Mouse (Mus musculus) layer of hippocampus, adult 2 months (tissue): ENCODE results near the gene Tgfbi. TPM values are rescaled to one million over a fixed set of nuclear protein-coding genes. Genes with fewer than 3 reads are reported as not detected.

Experiments
- DNase-seq, 2 experiments: peaks; one replicate each; pipeline ENCODE4 v3.0.0; 2022; ENCODE audit warnings: low spot score in 2 of 2
- H3K27ac ChIP-seq: fragments of 200-600 bp; 2 replicates; pipeline ENCODE4 v1.8.1; 2022
- H3K4me3 ChIP-seq: fragments of 200-600 bp; 2 replicates; pipeline ENCODE4 v1.8.1; 2022; ENCODE audit warnings: mild to moderate bottlenecking
- CTCF ChIP-seq: fragments of 200-600 bp; conservative IDR thresholded peaks from 2 replicates; pipeline ENCODE4 v1.8.1; 2022; ENCODE audit warnings: antibody characterized with exemption, mild to moderate bottlenecking, moderate library complexity
- total RNA-seq, 2 experiments: library from RNA; stranded (reverse); gene quantifications; 2 replicates each; pipeline ENCODE4 v1.2.3; 2021

Gene Tgfbi
- total RNA-seq, 2 experiments from 2014 or later: 3.1 to 3.8 TPM

DNA sequence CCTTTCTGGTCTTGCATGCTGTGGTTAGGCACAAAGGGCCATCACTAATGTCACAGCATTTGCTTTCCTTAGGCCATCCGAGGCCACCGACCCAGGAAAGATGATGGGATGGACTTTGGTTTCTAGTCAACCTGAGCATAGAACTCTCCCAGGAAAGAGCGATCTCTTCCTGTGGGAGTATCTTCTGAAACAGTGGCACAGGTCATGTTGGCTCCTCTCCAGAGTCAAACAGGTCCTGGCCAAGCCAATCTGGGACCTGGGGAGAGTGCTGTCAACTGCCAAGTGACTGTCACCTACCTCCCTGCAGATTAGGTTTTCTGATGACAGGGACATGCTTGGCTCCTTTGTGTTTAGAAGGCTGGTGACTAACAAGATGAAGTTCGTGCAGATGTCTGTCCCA, 20.8 kb downstream of the Tgfbi start:
- Histone ChIP-seq H3K4me3 (no peak overlapping the region), H3K27ac (no peak overlapping the region)
- DNase-seq: no peak
- TF ChIP-seq CTCF: no peak

DNA sequence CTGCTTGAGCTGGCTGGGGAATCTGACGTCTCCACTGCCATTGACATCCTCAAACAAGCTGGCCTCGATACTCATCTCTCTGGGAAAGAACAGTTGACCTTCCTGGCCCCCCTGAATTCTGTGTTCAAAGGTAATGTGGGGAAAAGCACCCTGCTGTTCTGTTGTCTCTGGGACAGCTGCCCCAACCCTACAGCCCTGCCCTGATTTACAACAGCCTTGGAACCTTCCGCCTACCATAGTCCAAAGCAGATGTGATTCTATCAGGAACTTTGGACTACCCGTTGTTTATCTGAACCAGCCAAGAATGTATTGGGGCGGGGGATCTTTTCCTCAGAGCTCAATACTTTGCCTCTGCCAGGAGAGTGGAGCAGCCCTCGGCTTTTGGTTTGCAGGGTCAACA, 21.2 kb downstream of the Tgfbi start:
- no peak for DNase-seq
- TF ChIP-seq CTCF: no peak
- no peak overlapping the region for H3K27ac ChIP-seq
- no peak overlapping the region for H3K4me3 ChIP-seq

GRCm38 (mm10) chr13:56631332-56631731, 22.0 kb downstream of the Tgfbi start:
- no peak for DNase-seq
- no peak overlapping the region for H3K4me3 ChIP-seq
- no peak overlapping the region for H3K27ac ChIP-seq
- TF ChIP-seq CTCF: no peak

GRCm38 (mm10) chr13:56634139-56634615, 24.9 kb downstream of the Tgfbi start:
- TF ChIP-seq CTCF: no peak
- DNase-seq: no peak
- Histone ChIP-seq H3K4me3 (no peak overlapping the region), H3K27ac (no peak overlapping the region)

DNA sequence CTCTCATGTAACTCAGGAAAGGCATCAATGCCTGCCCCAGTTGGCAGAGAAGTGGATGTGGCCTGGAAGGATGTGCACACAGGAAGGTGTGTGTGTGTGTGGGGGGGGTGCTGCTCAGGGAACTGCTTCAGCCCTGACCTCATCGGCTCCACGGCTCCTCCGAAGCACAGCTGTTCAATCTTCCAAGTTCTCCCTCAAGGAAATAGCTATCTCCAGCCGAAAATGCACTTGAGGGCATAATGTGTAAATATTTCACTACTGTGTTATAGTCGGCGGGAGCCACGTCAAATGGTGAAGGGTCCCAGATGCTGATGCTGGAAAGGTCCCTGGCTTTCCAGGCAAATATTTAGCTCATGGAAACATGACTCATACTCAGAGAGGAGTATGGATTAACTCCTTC, 25.6 kb downstream of the Tgfbi start:
- TF ChIP-seq CTCF: no peak
- Histone ChIP-seq H3K4me3 (no peak overlapping the region), H3K27ac (no peak overlapping the region)
- DNase-seq: no peak

DNA sequence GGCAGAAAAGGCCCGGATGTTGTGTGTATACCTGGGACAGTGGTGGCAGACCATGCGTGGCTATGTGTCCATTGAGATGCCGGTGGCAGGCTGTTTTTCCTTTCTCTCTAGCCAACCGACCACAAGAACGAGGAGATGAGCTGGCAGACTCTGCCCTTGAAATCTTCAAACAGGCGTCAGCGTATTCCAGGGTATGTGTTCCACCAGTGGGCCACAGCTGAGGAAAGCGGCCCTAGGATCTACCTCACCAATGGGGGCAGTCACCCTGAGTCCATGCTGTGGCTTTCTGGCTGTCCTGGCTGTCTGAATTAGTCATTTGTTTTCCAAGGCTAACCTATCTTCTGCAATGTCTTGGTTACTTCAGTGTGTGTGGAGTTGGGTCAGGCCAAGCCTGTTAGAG, 27.7 kb downstream of the Tgfbi start:
- H3K4me3 ChIP-seq: no peak overlapping the region
- no peak overlapping the region for H3K27ac ChIP-seq
- DNase-seq: no peak
- TF ChIP-seq CTCF: no peak

DNA sequence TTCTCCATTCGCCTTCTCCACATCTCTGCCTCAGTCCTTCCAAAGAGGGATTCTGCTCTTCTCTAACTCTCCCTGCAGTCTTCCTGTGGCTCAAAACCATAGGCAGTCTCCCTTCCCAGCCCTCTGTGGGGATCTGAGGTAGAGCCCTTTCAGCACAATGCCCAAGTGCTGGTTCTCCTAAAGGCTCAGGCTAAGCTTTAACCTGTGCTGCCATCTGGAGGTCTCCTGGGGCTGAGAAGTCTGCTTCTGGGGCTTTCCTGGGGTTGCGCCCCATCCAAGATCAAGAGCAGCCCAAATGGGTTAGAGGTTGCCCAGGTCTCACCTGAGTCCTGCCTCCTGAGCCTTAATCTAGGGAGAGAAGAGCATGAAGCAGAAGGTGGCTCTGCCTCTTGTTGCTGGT, 32.4 kb downstream of the Tgfbi start:
- no peak overlapping the region for H3K27ac ChIP-seq
- no peak overlapping the region for H3K4me3 ChIP-seq
- peak; percentile 75 for TF ChIP-seq CTCF
- DNase-seq: peak in 1 of 2 experiments; percentile 42

DNA sequence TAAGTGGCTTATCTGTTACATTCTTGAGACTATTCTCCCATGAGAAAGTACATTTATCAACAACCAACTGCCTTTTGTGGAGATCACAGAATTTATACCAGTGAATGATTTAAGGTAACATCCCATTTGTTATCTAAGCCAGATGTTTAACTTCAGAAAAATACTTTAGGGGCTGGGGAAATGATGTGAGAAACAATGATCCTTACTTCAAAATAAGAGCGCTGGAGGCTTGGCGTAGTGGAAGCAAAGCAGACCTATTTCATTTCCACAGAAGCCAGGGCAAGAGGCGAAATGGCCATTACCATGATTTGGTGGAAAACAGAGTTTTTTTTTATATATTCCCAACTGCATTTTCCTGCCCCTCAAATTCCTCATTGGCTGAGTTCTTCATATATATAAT, 34.7 kb downstream of the Tgfbi start:
- no peak for TF ChIP-seq CTCF
- no peak overlapping the region for H3K27ac ChIP-seq
- no peak for DNase-seq
- no peak overlapping the region for H3K4me3 ChIP-seq

- TF ChIP-seq CTCF: no peak
- no peak for DNase-seq
- Histone ChIP-seq H3K4me3 (no peak overlapping the region), H3K27ac (no peak overlapping the region)
These were observed 36.4 kb downstream of the Tgfbi start for GRCm38 (mm10) chr13:56645744-56646143.

- Histone ChIP-seq H3K4me3 (no peak overlapping the region), H3K27ac (no peak overlapping the region)
- no peak for DNase-seq
- no peak for TF ChIP-seq CTCF
These were observed 38.5 kb downstream of the Tgfbi start for GRCm38 (mm10) chr13:56647597-56648405.

GRCm38 (mm10) chr13:56650020-56650419, 40.7 kb downstream of the Tgfbi start:
- TF ChIP-seq CTCF: no peak
- Histone ChIP-seq H3K4me3 (no peak overlapping the region), H3K27ac (no peak overlapping the region)
- DNase-seq: no peak

DNA sequence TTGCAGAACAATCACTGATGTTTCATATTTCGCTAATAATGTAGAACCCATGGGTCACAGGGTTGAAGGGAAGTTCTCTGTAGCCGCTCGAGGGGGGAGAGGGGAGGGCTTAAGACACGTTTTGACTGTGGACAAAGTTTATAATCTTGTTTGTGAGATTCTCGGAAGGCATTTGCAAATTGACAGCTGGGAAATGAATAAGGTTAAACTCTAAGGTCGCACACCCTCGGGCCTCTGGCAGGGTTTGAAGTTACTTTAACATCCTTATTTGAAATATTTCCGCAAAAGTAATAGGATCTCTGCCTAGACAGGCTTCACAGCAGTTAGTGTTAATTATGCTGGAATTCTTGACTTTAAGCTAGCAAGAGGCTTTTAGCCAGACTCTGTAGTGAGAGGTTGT, 43.1 kb downstream of the Tgfbi start:
- DNase-seq: no peak

DNA sequence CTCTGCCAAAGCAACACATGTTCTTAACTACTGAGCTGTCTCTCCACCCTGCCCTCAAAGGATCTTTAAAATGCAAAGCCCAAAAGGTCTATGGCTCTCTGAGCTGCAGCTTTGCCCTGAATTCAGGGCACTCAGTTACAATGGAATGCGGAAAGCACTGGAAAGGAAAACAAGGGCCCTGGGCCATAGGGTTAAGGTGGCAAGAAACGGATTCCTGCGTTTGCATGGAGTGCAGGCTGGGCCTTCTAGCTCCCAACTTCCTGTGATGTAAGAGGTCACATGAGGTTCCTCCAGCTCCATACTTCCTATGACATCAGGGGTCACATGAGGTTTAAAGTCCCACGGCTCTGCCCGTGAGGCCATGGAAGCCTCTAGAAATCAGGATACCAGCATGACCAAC, 44.9 kb downstream of the Tgfbi start:
- no peak for TF ChIP-seq CTCF
- Histone ChIP-seq H3K4me3 (no peak overlapping the region), H3K27ac (no peak overlapping the region)
- no peak for DNase-seq

More for the DNA sequence above, 43.1 kb downstream of the Tgfbi start:
- no peak for TF ChIP-seq CTCF
- H3K4me3 ChIP-seq: no peak overlapping the region
- no peak overlapping the region for H3K27ac ChIP-seq

DNA sequence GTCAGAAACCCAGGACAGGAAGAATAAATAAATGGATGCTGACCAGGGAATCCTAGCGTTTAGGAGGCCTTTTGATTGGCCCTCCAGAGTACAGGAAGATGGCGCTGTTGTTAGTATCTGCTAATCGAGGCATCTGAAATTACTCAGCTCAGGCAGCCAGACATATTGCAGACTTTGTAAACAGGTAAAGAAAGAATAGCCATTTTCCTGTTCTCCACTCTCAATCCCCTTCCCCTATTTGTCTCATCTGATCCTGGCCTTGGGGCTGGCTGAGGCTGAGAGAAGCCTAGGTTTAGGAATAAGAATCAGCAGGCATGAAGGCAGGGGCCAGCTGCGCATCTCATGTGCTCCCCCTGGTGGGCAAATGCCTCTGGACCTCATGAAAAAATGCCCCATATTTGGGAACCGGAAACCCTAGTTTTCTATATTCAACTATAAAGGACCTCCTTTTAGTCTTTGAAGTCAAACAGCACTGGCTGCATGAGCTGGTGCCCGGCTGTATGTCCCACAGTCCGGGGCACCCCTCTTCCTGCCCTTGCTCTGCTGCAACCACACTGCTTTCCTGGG, 48.7 kb downstream of the Tgfbi start:
- H3K27ac ChIP-seq: no peak overlapping the region
- H3K4me3 ChIP-seq: no peak overlapping the region
- peak; percentile 91 for TF ChIP-seq CTCF
- peak; percentile 43 to 77 for DNase-seq
